Mouse (Mus musculus) left cerebral cortex, adult 18-20 months (tissue): ENCODE measurements around the gene Ndrg4. TPM values are rescaled to one million over a fixed set of nuclear protein-coding genes. Genes with fewer than 3 reads are reported as not detected.

Source experiments
- DNase-seq, 2 experiments: peaks; one replicate each; pipeline ENCODE4 v3.0.0; 2021 to 2022; ENCODE audit warnings: low spot score in 2 of 2, mixed read lengths in 1 of 2
- total RNA-seq, 2 experiments: library from RNA; stranded (reverse); gene quantifications; 2 replicates each; pipeline ENCODE4 v1.2.3; 2021

Ndrg4 gene
- total RNA-seq, 2 experiments from 2014 or later: 1,666 to 1,729 TPM

- no peak for DNase-seq
Observed at GRCm38 (mm10) chr8:95672811-95673210, 4.0 kb upstream of the Ndrg4 start.

GRCm38 (mm10) chr8:95677591-95678023 lies 827 bp downstream of the Ndrg4 start:
- DNase-seq: no peak

GRCm38 (mm10) chr8:95678024-95678611 lies 1.3 kb downstream of the Ndrg4 start:
- DNase-seq: peak; percentile 59 to 74

- peak; percentile 76 to 83 for DNase-seq
Observed at GRCm38 (mm10) chr8:95688073-95688672, 11.4 kb downstream of the Ndrg4 start.

- DNase-seq: no peak
Observed at GRCm38 (mm10) chr8:95690929-95691541, 14.3 kb downstream of the Ndrg4 start.

GRCm38 (mm10) chr8:95694631-95695030 lies 17.9 kb downstream of the Ndrg4 start:
- DNase-seq: peak; percentile 70 to 75

GRCm38 (mm10) chr8:95696661-95697060 lies 19.9 kb downstream of the Ndrg4 start:
- DNase-seq: no peak

- DNase-seq: peak; percentile 90 to 94
Observed at GRCm38 (mm10) chr8:95697128-95697527, 20.3 kb downstream of the Ndrg4 start.

- DNase-seq: no peak
Observed at GRCm38 (mm10) chr8:95698179-95698578, 21.4 kb downstream of the Ndrg4 start.

- peak; percentile 83 to 85 for DNase-seq
Observed at GRCm38 (mm10) chr8:95700282-95700681, 23.5 kb downstream of the Ndrg4 start.

GRCm38 (mm10) chr8:95701809-95702208 lies 25.0 kb downstream of the Ndrg4 start:
- no peak for DNase-seq

GRCm38 (mm10) chr8:95702480-95703446 lies 26.0 kb downstream of the Ndrg4 start:
- peak; percentile 89 to 93 for DNase-seq

GRCm38 (mm10) chr8:95703461-95704260 lies 26.9 kb downstream of the Ndrg4 start:
- DNase-seq: peak; percentile 81 to 86

- DNase-seq: no peak
Observed at GRCm38 (mm10) chr8:95704538-95704937, 27.8 kb downstream of the Ndrg4 start.

- DNase-seq: no peak
Observed at GRCm38 (mm10) chr8:95709579-95709978, 32.8 kb downstream of the Ndrg4 start.

- no peak for DNase-seq
Observed at GRCm38 (mm10) chr8:95711029-95711428, 34.2 kb downstream of the Ndrg4 start.

- DNase-seq: no peak
Observed at GRCm38 (mm10) chr8:95712395-95712794, 35.6 kb downstream of the Ndrg4 start.

- DNase-seq: peak; percentile 76 to 80
Observed at GRCm38 (mm10) chr8:95713100-95714010, 36.6 kb downstream of the Ndrg4 start.

- no peak for DNase-seq
Observed at GRCm38 (mm10) chr8:95714367-95714766, 37.6 kb downstream of the Ndrg4 start.
